Comparison of ENCODE assay signal across 9 mouse cellular contexts in genomic region chr14:61316861-61317260, GRCm38 (mm10). TPM values are rescaled to one million over a fixed set of nuclear protein-coding genes. Genes with fewer than 3 reads are reported as not detected.
DNase-seq lines count a peak whose midpoint lies in the region; ATAC-seq and TF ChIP-seq lines count a peak whose summit lies in the region.
"Had no signal": no experiment of that assay in that cellular context is flagged by ENCODE, and none has a peak within 500 bp of the region (broad histone marks: within the 10 kb centered on the region; RNA-seq: fewer than 3 reads in every experiment).

No protein-coding gene starts in this region.

- no peak overlapping the region for H3K4me3 ChIP-seq in heart, embryonic 10.5 days
- no peak overlapping the region for H3K4me3 ChIP-seq in small intestine, adult 2 months (ENCODE audit: low read depth, low read length)

- peak; percentile 72; the same call in 1 of the 2 replicates for TF ChIP-seq CTCF in small intestine, adult 2 months (IDR thresholded peaks at IDR 0.05; ENCODE audit: extremely low read depth, insufficient read length, insufficient replicate concordance, low read depth, low read length)

- peak; percentile 29 for DNase-seq in heart, adult 8-10 months (ENCODE audit: low spot score)
- DNase-seq in heart, embryonic 10.5 days (ENCODE audit: low spot score), result no peak
- DNase-seq in R1 (ENCODE audit: low read depth, low spot score), result peak; percentile 95
- DNase-seq in cerebellum, postnatal 14 days, result peak; percentile 82 to 87
- DNase-seq in large intestine, adult 2 months (ENCODE audit: low read depth, low spot score), result peak; percentile 50
- peak; percentile 51 for DNase-seq in lung, postnatal 25 days (ENCODE audit: low spot score)

- H3K36me3 ChIP-seq in heart, embryonic 10.5 days, result no peaks in the 10 kb centered on the region
- no peaks in the 10 kb centered on the region for H3K36me3 ChIP-seq in small intestine, adult 2 months (ENCODE audit: control insufficient read depth, insufficient read depth, low read length)

- no peaks in the 10 kb centered on the region for H3K27me3 ChIP-seq in heart, embryonic 10.5 days (ENCODE audit: insufficient read depth, poor library complexity, severe bottlenecking)
- H3K27me3 ChIP-seq in small intestine, adult 2 months (ENCODE audit: control insufficient read depth, insufficient read depth, low read length), result no peaks in the 10 kb centered on the region

- peak; percentile 65 for ATAC-seq in granulocyte monocyte progenitor cell, adult 5-6 weeks (replicated peaks; ENCODE audit: poor library complexity, severe bottlenecking)

- peaks cover 7% of the 10 kb centered on the region; the same call in 1 of the 2 replicates for H3K4me1 ChIP-seq in heart, embryonic 10.5 days
- H3K4me1 ChIP-seq in small intestine, adult 2 months (ENCODE audit: control insufficient read depth, insufficient read depth, insufficient read length, low read length), result no peaks in the 10 kb centered on the region

- H3K27ac ChIP-seq in heart, embryonic 10.5 days, result no peak overlapping the region
- H3K27ac ChIP-seq in small intestine, adult 2 months (ENCODE audit: insufficient read depth, low read depth, low read length), result no peak overlapping the region
- H3K27ac ChIP-seq: macrophage had no signal

- WGBS in heart, embryonic 10.5 days, result 22% methylated on average over 4 of the region's 4 CpGs
- 33% methylated on average over 4 of the region's 4 CpGs for WGBS in large intestine, adult 2 months
- WGBS in small intestine, adult 2 months, result 30% methylated on average over 4 of the region's 4 CpGs

- no peaks in the 10 kb centered on the region for H3K9me3 ChIP-seq in heart, embryonic 10.5 days

- no peak for TF ChIP-seq POLR2A in small intestine, adult 2 months (IDR thresholded peaks at IDR 0.05; ENCODE audit: low read depth, low read length)

RNA-seq across cellular contexts. Expression of gene Arl11, which starts 7.3 kb away (rescaled TPM):
- under 1 TPM; 0.47 to 0.86 (median 0.79) TPM for total RNA-seq in heart, adult 8-10 months (2022)
- polyA plus RNA-seq in heart, embryonic 10.5 days (2016; fragmentation: Nextera tagmentation; extraction: Ambion mirVana), result 0.12 and 0.29 TPM in 2 replicates
- total RNA-seq in granulocyte monocyte progenitor cell, adult 5-6 weeks (2014; fragmentation: Nextera tagmentation), result 50.8 and 51.6 TPM in 2 replicates
- 17.3 and 22.7 TPM in 2 replicates for total RNA-seq in granulocyte monocyte progenitor cell, adult 5-6 weeks (2017)
- 1.8 and 3.0 TPM in 2 replicates for polyA plus RNA-seq in large intestine, adult 2 months (2012; rRNA removed)
- 1.4 and 2.4 TPM in 2 replicates for polyA plus RNA-seq in small intestine, adult 2 months (2012; rRNA removed)

RNA-seq across cellular contexts. Expression of gene Ebpl, which starts 43.4 kb away (rescaled TPM):
- total RNA-seq in heart, adult 8-10 months (2022), result 1 to 10 TPM; 1.3 to 1.6 (median 1.4) TPM
- 6.8 and 8.8 TPM in 2 replicates for polyA plus RNA-seq in heart, embryonic 10.5 days (2016; fragmentation: Nextera tagmentation; extraction: Ambion mirVana)
- 3.4 and 4.8 TPM in 2 replicates for total RNA-seq in granulocyte monocyte progenitor cell, adult 5-6 weeks (2014; fragmentation: Nextera tagmentation)
- 2.2 and 2.8 TPM in 2 replicates for total RNA-seq in granulocyte monocyte progenitor cell, adult 5-6 weeks (2017)
- 1.8 and 1.9 TPM in 2 replicates for polyA plus RNA-seq in large intestine, adult 2 months (2012; rRNA removed)
- polyA plus RNA-seq in small intestine, adult 2 months (2012; rRNA removed), result 0.96 and 2.1 TPM in 2 replicates

RNA-seq across cellular contexts. Expression of gene Sgcg, which starts 58.6 kb away (rescaled TPM):
- 100 to 1,000 TPM; 202 to 221 (median 214) TPM for total RNA-seq in heart, adult 8-10 months (2022)
- 0.39 and 1.8 TPM in 2 replicates for polyA plus RNA-seq in heart, embryonic 10.5 days (2016; fragmentation: Nextera tagmentation; extraction: Ambion mirVana)
- not detected in 2 replicates for total RNA-seq in granulocyte monocyte progenitor cell, adult 5-6 weeks (2014; fragmentation: Nextera tagmentation)
- total RNA-seq in granulocyte monocyte progenitor cell, adult 5-6 weeks (2017), result not detected in 2 replicates
- polyA plus RNA-seq in large intestine, adult 2 months (2012; rRNA removed), result 0.27 and 0.30 TPM in 2 replicates
- not detected in 2 replicates for polyA plus RNA-seq in small intestine, adult 2 months (2012; rRNA removed)
- polyA plus RNA-seq: macrophage had no signal
